Mouse (Mus musculus): Measurements from ENCODE around the gene Tef. TPM values are rescaled to one million over a fixed set of nuclear protein-coding genes. Genes with fewer than 3 reads are reported as not detected.
A peak's percentile ranks its signal among the peaks of the same experiment; 100 is the strongest.

Gene Tef
- polyA plus RNA-seq, 1 experiment from 2014 or later, result 23.7 TPM

- Histone ChIP-seq H3K9ac (no peak overlapping the region), H3K4me1 (replicated peaks) (no peaks in the 10 kb centered on the region), H3K27me3 (no peaks in the 10 kb centered on the region), H3K4me2 (no peak overlapping the region), H3K4me3 (no peak overlapping the region), H3K9me3 (no peaks in the 10 kb centered on the region), H3K36me3 (peaks cover 24% of the 10 kb centered on the region), H3K27ac (replicated peaks) (no peak overlapping the region)
- 51% methylated on average over 4 of the region's 4 CpGs for WGBS
- no peak for ATAC-seq (ENCODE audit: low FRiP score, low read depth)
Measured at GRCm38 (mm10) chr15:81845724-81846123, 43.5 kb downstream of the Tef start.

- Histone ChIP-seq H3K4me2 (no peak overlapping the region), H3K9me3 (no peaks in the 10 kb centered on the region), H3K36me3 (peaks cover 34% of the 10 kb centered on the region), H3K9ac (no peak overlapping the region), H3K27me3 (no peaks in the 10 kb centered on the region), H3K4me1 (replicated peaks) (no peaks in the 10 kb centered on the region), H3K27ac (replicated peaks) (no peak overlapping the region), H3K4me3 (no peak overlapping the region)
- WGBS, result 88% methylated on average over 9 of the region's 9 CpGs
- no peak for ATAC-seq (ENCODE audit: low FRiP score, low read depth)
Measured at GRCm38 (mm10) chr15:81846755-81847154, 44.5 kb downstream of the Tef start.

DNA sequence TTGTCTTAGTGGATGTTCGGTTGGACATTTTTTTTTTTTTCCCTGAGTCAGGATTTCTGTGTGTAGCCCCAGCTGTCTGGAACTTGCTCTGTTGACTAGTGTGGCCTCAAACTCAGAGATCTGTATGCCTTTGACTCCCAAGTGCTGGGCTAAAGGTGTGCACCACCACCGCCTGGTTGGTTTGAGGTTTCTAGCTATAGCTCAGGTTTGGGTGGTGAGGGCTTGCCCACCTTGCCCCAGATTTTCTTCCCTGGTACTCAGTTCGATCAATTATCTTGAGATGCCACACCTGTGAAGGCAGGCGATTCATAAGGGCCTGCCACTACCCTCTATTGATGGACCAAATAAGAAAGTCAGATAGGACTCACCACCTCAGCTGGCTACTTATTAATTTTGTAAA, 44.9 kb downstream of the Tef start:
- H3K27me3 ChIP-seq, result no peaks in the 10 kb centered on the region
- peaks cover 36% of the 10 kb centered on the region for H3K36me3 ChIP-seq
- no peak overlapping the region for H3K9ac ChIP-seq
- H3K4me2 ChIP-seq, result no peak overlapping the region
- no peaks in the 10 kb centered on the region for H3K9me3 ChIP-seq
- 97% methylated on average over 4 of the region's 4 CpGs for WGBS
- no peak overlapping the region for H3K4me3 ChIP-seq
- no peak for ATAC-seq (ENCODE audit: low FRiP score, low read depth)
- H3K27ac ChIP-seq (replicated peaks), result no peak overlapping the region
- H3K4me1 ChIP-seq (replicated peaks), result no peaks in the 10 kb centered on the region

DNA sequence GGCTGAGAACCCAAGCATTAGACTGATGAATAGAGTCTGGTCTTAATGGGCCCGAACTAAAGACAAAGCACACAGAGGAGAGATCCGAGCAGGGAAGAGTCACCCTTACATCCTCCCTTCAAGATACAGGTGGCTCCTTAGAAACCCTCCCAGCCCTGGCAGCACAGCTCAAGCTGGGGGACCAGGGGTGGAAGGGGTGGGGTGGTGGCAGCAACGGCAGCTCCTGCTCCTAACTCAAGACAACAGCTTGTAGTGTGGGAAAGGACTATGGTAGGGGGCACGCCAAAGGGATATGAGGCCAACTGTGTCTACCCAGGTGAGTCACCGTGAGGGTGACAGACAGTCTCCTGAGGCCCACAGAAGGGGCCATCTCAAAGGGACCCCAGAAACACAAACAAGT, 45.6 kb downstream of the Tef start:
- Histone ChIP-seq H3K4me2 (no peak overlapping the region), H3K27me3 (no peaks in the 10 kb centered on the region), H3K36me3 (peaks cover 36% of the 10 kb centered on the region), H3K4me1 (replicated peaks) (no peaks in the 10 kb centered on the region), H3K4me3 (no peak overlapping the region), H3K9me3 (no peaks in the 10 kb centered on the region), H3K9ac (no peak overlapping the region), H3K27ac (replicated peaks) (no peak overlapping the region)
- ATAC-seq (ENCODE audit: low FRiP score, low read depth), result no peak
- 84% methylated on average over 5 of the region's 5 CpGs for WGBS

DNA sequence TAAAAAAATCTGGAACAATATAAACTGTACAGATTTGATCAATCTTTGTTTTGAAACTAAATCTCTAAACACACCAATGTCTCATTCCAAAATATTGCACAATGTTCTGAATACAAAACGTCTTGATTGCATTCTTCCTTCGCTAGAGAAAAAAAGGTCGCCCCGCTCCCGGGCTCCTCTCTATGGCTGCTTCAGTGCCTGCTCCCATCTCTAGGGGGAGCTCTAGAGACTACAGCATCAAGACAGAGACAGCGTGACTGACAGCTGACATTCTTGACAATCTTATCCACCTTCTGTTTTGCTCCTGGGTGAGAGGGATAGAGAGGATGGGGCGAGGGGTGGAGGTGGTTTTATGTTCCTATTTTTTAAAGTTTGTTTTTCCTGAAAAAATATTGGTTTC, 46.1 kb downstream of the Tef start:
- H3K27ac ChIP-seq (replicated peaks), result no peak overlapping the region
- ATAC-seq (ENCODE audit: low FRiP score, low read depth), result no peak
- no peak overlapping the region for H3K4me3 ChIP-seq
- no peaks in the 10 kb centered on the region for H3K27me3 ChIP-seq
- H3K9me3 ChIP-seq, result no peaks in the 10 kb centered on the region
- H3K4me2 ChIP-seq, result no peak overlapping the region
- 47% methylated on average over 7 of the region's 7 CpGs for WGBS
- peaks cover 36% of the 10 kb centered on the region for H3K36me3 ChIP-seq
- H3K9ac ChIP-seq, result no peak overlapping the region
- H3K4me1 ChIP-seq (replicated peaks), result no peaks in the 10 kb centered on the region

- H3K4me1 ChIP-seq (replicated peaks), result no peaks in the 10 kb centered on the region
- H3K4me3 ChIP-seq, result no peak overlapping the region
- H3K36me3 ChIP-seq, result peaks cover 36% of the 10 kb centered on the region
- no peaks in the 10 kb centered on the region for H3K27me3 ChIP-seq
- H3K9ac ChIP-seq, result no peak overlapping the region
- ATAC-seq (ENCODE audit: low FRiP score, low read depth), result no peak
- H3K4me2 ChIP-seq, result no peak overlapping the region
- H3K9me3 ChIP-seq, result no peaks in the 10 kb centered on the region
- WGBS, result 88% methylated on average over 9 of the region's 9 CpGs
- no peak overlapping the region for H3K27ac ChIP-seq (replicated peaks)
Measured at GRCm38 (mm10) chr15:81849104-81849503, 46.9 kb downstream of the Tef start.

DNA sequence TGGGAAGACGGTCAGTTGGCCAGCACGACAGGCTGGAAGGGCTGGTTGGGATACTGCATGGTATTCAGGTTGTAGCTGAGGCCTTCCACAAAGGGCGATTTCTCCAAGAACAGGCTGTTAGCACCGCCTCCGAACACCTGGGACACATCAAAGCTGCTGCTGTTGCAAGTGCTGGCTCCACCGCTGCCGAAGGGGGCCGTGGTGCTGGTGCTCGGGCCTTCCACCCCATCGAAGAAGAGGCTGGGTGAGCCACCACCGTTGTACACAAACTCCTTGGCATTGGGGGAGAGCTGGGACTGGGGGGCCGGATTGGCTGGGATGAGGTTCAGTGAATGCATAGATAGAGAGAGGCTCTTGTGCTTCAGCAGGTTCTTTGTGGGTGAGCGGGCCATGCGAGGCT, 48.5 kb downstream of the Tef start:
- Histone ChIP-seq H3K36me3 (peaks cover 36% of the 10 kb centered on the region), H3K9me3 (no peaks in the 10 kb centered on the region), H3K27me3 (no peaks in the 10 kb centered on the region), H3K4me1 (replicated peaks) (peaks cover 8% of the 10 kb centered on the region), H3K27ac (replicated peaks) (no peak overlapping the region), H3K4me3 (no peak overlapping the region), H3K9ac (no peak overlapping the region), H3K4me2 (no peak overlapping the region)
- ATAC-seq (ENCODE audit: low FRiP score, low read depth), result no peak
- WGBS, result 93% methylated on average over 14 of the region's 14 CpGs

GRCm38 (mm10) chr15:81851375-81851774, 49.2 kb downstream of the Tef start:
- H3K27ac ChIP-seq (replicated peaks), result no peak overlapping the region
- H3K4me1 ChIP-seq (replicated peaks), result peaks cover 14% of the 10 kb centered on the region
- H3K9ac ChIP-seq, result no peak overlapping the region
- H3K9me3 ChIP-seq, result no peaks in the 10 kb centered on the region
- H3K4me3 ChIP-seq, result no peak overlapping the region
- H3K27me3 ChIP-seq, result no peaks in the 10 kb centered on the region
- peaks cover 36% of the 10 kb centered on the region for H3K36me3 ChIP-seq
- WGBS, result 97% methylated on average over 15 of the region's 15 CpGs
- no peak overlapping the region for H3K4me2 ChIP-seq
- ATAC-seq (ENCODE audit: low FRiP score, low read depth), result no peak

GRCm38 (mm10) chr15:81852411-81853000, 50.3 kb downstream of the Tef start:
- ATAC-seq (ENCODE audit: low FRiP score, low read depth), result no peak
- Histone ChIP-seq H3K36me3 (peaks cover 36% of the 10 kb centered on the region), H3K9me3 (no peaks in the 10 kb centered on the region), H3K9ac (no peak overlapping the region), H3K27ac (replicated peaks) (no peak overlapping the region), H3K4me1 (replicated peaks) (peaks cover 23% of the 10 kb centered on the region), H3K4me2 (no peak overlapping the region), H3K4me3 (no peak overlapping the region), H3K27me3 (no peaks in the 10 kb centered on the region)
- WGBS, result 90% methylated on average over 9 of the region's 9 CpGs

DNA sequence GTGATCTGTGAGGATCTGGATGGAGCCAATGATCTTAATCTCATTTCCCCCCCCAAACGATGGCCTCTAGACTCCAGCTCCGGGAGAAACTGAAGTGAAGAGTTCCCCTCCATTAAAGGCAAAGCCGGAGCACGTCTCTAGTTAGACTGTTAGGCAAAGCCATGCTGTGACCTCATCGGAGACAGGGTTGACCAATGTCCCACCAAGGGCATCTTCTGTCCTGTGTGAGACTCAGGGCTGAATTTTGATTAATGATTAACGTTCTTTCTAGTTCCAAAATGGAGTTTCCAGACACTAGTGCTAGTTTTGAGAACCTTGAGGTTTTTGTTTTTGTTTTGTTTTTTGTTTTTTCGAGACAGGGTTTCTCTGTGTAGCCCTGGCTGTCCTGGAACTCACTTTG, 50.9 kb downstream of the Tef start:
- Histone ChIP-seq H3K27me3 (no peaks in the 10 kb centered on the region), H3K4me2 (no peak overlapping the region), H3K36me3 (peaks cover 35% of the 10 kb centered on the region), H3K4me1 (replicated peaks) (peaks cover 23% of the 10 kb centered on the region), H3K9ac (no peak overlapping the region), H3K4me3 (no peak overlapping the region), H3K9me3 (no peaks in the 10 kb centered on the region), H3K27ac (replicated peaks) (no peak overlapping the region)
- no peak for ATAC-seq (ENCODE audit: low FRiP score, low read depth)
- WGBS, result 90% methylated on average over 7 of the region's 7 CpGs

- 0% methylated on average over 28 of the region's 28 CpGs for WGBS
- peak; percentile 90 for ATAC-seq (ENCODE audit: low FRiP score, low read depth)
- Histone ChIP-seq H3K27me3 (no peaks in the 10 kb centered on the region), H3K9ac (peak overlapping the region; percentile 88), H3K9me3 (no peaks in the 10 kb centered on the region), H3K36me3 (peaks cover 7% of the 10 kb centered on the region), H3K4me2 (peak overlapping the region; percentile 89), H3K4me1 (replicated peaks) (peaks cover 43% of the 10 kb centered on the region), H3K4me3 (peak overlapping the region; percentile 95), H3K27ac (replicated peaks) (peak overlapping the region; percentile 97)
Measured at GRCm38 (mm10) chr15:81856030-81856790, 54.0 kb downstream of the Tef start.

- no peak for ATAC-seq (ENCODE audit: low FRiP score, low read depth)
- H3K9ac ChIP-seq, result peak overlapping the region; percentile 88
- H3K9me3 ChIP-seq, result no peaks in the 10 kb centered on the region
- no peaks in the 10 kb centered on the region for H3K27me3 ChIP-seq
- peaks cover 43% of the 10 kb centered on the region for H3K4me1 ChIP-seq (replicated peaks)
- peak overlapping the region; percentile 89 for H3K4me2 ChIP-seq
- peak overlapping the region; percentile 95 for H3K4me3 ChIP-seq
- no peaks in the 10 kb centered on the region for H3K36me3 ChIP-seq
- WGBS, result under 1% methylated on average over 14 of the region's 14 CpGs
- peak overlapping the region; percentile 97 for H3K27ac ChIP-seq (replicated peaks)
Measured at GRCm38 (mm10) chr15:81856938-81857723, 54.9 kb downstream of the Tef start.
